Mouse (Mus musculus) liver, postnatal 0 days (tissue): ENCODE measurements around the gene Tspan10.

Experiments
- CTCF ChIP-seq: sonication (generic); IDR thresholded peaks from 2 replicates; pipeline ENCODE4 v1.5.1; 2016; ENCODE audit warnings: antibody characterized with exemption, low read depth
- EP300 ChIP-seq: IDR thresholded peaks from 2 replicates; pipeline ENCODE4 v1.6.1; 2016; ENCODE audit warnings: antibody characterized with exemption, low read depth, mild to moderate bottlenecking

- TF ChIP-seq CTCF, result no peak
- TF ChIP-seq EP300, result no peak
Observed at GRCm38 (mm10) chr11:120465521-120465920, 23.1 kb downstream of the Tspan10 start.
